Mouse (Mus musculus) intestine, postnatal 0 days (tissue): ENCODE data around the gene Dnm3. TPM values are rescaled to one million over a fixed set of nuclear protein-coding genes. Genes with fewer than 3 reads are reported as not detected.
A peak's percentile ranks its signal among the peaks of the same experiment; 100 is the strongest.

Experiments
- ATAC-seq: fragments of 200-750 bp; cut with Nextera tagmentation; 2 replicates; pipeline ENCODE4 v1.8.0; 2017; ENCODE audit warnings: mild to moderate bottlenecking, moderate TSS enrichment, moderate library complexity
- H3K27ac ChIP-seq: fragments of 300-500 bp; sonication (generic); 2 replicates; pipeline ENCODE4 v1.5.1; 2014; ENCODE audit warnings: mild to moderate bottlenecking, low read depth, low read length, moderate library complexity
- H3K27me3 ChIP-seq: fragments of 300-500 bp; sonication (generic); replicated peaks from 2 replicates; pipeline ENCODE4 v1.6.1; 2014; ENCODE audit warnings: low read length, mixed read lengths; ENCODE audit not compliant: control insufficient read depth, insufficient read depth
- H3K36me3 ChIP-seq: fragments of 300-500 bp; sonication (generic); 2 replicates; pipeline ENCODE4 v1.6.1; 2014; ENCODE audit warnings: mild to moderate bottlenecking, moderate library complexity; ENCODE audit not compliant: control insufficient read depth, insufficient read depth
- H3K4me1 ChIP-seq: fragments of 300-500 bp; sonication (generic); replicated peaks from 2 replicates; pipeline ENCODE4 v1.6.1; 2014; ENCODE audit warnings: antibody characterized with exemption, low read length, mixed read lengths; ENCODE audit not compliant: control insufficient read depth, insufficient read depth
- H3K4me2 ChIP-seq: fragments of 300-500 bp; sonication (generic); replicated peaks from 2 replicates; pipeline ENCODE4 v1.6.1; 2014; ENCODE audit warnings: low read depth, mild to moderate bottlenecking, moderate library complexity
- H3K4me3 ChIP-seq: fragments of 300-500 bp; sonication (generic); 2 replicates; pipeline ENCODE4 v1.5.1; 2014; ENCODE audit warnings: low read depth, low read length
- H3K9ac ChIP-seq: fragments of 300-500 bp; sonication (generic); 2 replicates; pipeline ENCODE4 v1.6.1; 2014; ENCODE audit warnings: mild to moderate bottlenecking, low read depth, low read length
- H3K9me3 ChIP-seq: fragments of 300-500 bp; sonication (generic); 2 replicates; pipeline ENCODE4 v1.6.1; 2016; ENCODE audit warnings: mixed run types; ENCODE audit not compliant: control insufficient read depth
- CTCF ChIP-seq: sonication (generic); IDR thresholded peaks from 2 replicates; pipeline ENCODE4 v1.5.1; 2016; ENCODE audit warnings: low read depth, mild to moderate bottlenecking, control low read depth, antibody characterized with exemption, moderate library complexity
- WGBS: fragments of 180-500 bp; shearing (Covaris S2); extraction: QIAGEN DNeasy Blood & Tissue Kit; methylation state at CpG from one replicate; pipeline ENCODE4 v1.1.7; 2014; 5-methylcytosine and 5-hydroxymethylcytosine counted together
- polyA plus RNA-seq: library from polyadenylated mRNA; unstranded; fragments of >200 nt; fragmentation: Nextera tagmentation; extraction: Ambion mirVana; gene quantifications from 2 replicates; pipeline ENCODE4 v1.2.1, GENCODE M21; 2015

Dnm3 gene
- polyA plus RNA-seq, 1 experiment from 2014 or later: 5.6 TPM

DNA sequence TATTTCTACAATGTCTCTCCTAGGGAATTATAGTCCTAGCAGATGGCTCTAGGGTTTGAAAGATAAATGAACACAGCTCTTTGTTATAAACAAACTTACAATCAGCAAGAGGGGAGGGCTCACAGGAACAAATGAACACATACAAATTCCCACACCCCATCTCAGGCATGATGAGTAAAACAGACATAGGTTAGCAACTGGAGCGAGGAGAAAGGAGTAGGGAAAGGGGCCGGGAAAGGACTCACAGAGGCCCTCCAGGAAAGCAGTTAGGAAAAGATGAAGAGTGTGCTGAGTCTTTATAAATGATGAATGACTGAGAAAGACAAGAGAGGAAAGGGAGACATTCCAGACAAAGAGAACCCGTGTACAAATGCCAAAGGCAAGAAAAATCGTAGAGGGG lies 175.4 kb downstream of the Dnm3 start:
- WGBS: 48% methylated on average over 4 of the region's 4 CpGs
- H3K9ac ChIP-seq: no peak overlapping the region
- H3K4me1 ChIP-seq: no peaks in the 10 kb centered on the region
- no peak overlapping the region for H3K27ac ChIP-seq
- H3K36me3 ChIP-seq: no peaks in the 10 kb centered on the region
- no peak for ATAC-seq
- no peak for TF ChIP-seq CTCF
- H3K27me3 ChIP-seq: no peaks in the 10 kb centered on the region
- no peaks in the 10 kb centered on the region for H3K9me3 ChIP-seq
- no peak overlapping the region for H3K4me2 ChIP-seq
- H3K4me3 ChIP-seq: no peak overlapping the region

DNA sequence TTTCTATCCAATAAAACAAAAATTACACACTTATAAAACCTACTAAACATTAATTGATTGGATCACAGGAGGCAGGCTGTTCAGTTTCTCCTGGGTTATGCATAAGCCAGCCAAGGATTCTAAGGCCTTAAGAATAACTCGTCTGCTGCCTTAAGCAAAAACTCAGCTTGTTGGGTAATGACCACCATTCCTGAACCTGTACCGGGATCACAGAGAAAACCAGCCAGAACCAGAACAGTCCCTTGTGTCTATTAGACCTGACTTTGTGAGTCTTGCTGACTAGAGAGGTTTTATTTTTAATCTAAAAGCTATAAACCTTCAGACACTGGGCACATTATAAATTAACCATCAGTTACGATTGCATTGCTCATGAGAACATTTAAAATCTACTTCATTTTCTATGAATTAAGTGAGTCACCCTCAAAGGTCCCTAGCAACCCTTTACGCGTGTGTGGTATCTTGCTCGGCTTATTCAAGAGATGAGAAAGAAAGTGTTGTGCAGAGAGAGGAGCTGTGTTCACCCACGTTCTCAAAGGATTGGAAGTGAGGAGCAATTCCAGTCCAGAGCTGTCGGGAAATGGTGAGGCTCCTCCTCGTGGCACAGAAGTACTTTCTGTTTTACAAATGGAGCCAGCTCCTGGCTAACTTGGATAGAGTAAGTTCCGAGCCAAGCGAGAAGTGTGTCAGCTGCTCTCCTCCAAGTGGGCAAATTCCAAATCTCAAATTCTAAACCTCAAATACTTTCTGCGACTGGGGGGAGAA lies 178.1 kb downstream of the Dnm3 start:
- no peak for ATAC-seq

DNA sequence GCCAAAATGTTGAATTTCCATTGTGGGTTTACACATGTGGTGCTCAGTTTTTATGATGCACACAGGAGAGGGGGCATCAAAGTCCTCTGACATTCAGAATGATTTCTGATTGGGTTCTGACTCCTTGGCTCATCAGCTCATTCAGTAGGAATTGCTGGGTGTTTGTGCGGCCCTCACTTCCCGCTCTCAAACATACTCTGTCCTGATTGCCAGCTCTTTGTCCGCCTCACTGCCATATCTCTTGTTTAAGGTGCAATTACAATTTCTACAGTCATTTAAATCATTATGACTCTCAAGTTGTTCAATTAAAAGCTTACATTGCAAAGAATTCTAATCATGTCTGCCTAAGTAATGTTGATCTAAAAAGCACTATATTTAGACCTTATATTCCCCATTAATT lies 179.3 kb downstream of the Dnm3 start:
- no peak for TF ChIP-seq CTCF
- 91% methylated on average over 3 of the region's 3 CpGs for WGBS
- Histone ChIP-seq H3K4me1 (no peaks in the 10 kb centered on the region), H3K9ac (no peak overlapping the region), H3K36me3 (no peaks in the 10 kb centered on the region), H3K4me2 (no peak overlapping the region), H3K27ac (no peak overlapping the region), H3K27me3 (no peaks in the 10 kb centered on the region), H3K4me3 (no peak overlapping the region), H3K9me3 (no peaks in the 10 kb centered on the region)
- ATAC-seq: no peak

More for the DNA sequence above, 178.1 kb downstream of the Dnm3 start:
- H3K36me3 ChIP-seq: no peaks in the 10 kb centered on the region
- no peak overlapping the region for H3K9ac ChIP-seq
- peak; percentile 18; the same call in 1 of the 2 replicates for TF ChIP-seq CTCF
- H3K9me3 ChIP-seq: no peaks in the 10 kb centered on the region
- no peak overlapping the region for H3K4me2 ChIP-seq
- no peak overlapping the region for H3K27ac ChIP-seq
- no peak overlapping the region for H3K4me3 ChIP-seq
- 64% methylated on average over 12 of the region's 12 CpGs for WGBS
- H3K27me3 ChIP-seq: no peaks in the 10 kb centered on the region
- no peaks in the 10 kb centered on the region for H3K4me1 ChIP-seq

DNA sequence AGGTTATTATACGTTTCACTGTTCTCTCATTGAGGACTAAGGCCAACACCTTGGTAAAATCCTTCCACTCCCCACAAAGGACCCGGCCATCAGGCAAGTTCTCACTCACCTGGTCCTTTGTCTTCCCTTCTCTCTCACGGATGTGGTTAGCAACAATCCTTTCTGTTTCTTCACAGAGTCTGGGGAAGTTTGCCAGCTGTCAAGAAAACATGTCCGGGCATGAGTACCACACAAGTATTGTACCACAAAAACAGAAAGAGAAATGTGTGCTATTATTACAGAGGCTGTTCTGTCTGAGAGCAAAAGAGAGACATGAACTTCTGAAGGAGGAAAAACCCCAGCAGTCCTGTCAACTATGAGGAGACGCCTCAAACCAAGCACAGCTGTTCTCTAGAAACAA lies 182.4 kb downstream of the Dnm3 start:
- H3K9ac ChIP-seq: no peak overlapping the region
- no peaks in the 10 kb centered on the region for H3K36me3 ChIP-seq
- no peaks in the 10 kb centered on the region for H3K9me3 ChIP-seq
- H3K4me1 ChIP-seq: no peaks in the 10 kb centered on the region
- no peak for TF ChIP-seq CTCF
- H3K4me3 ChIP-seq: no peak overlapping the region
- 68% methylated on average over 5 of the region's 5 CpGs for WGBS
- H3K27me3 ChIP-seq: no peaks in the 10 kb centered on the region
- ATAC-seq: no peak
- H3K4me2 ChIP-seq: no peak overlapping the region
- H3K27ac ChIP-seq: no peak overlapping the region

DNA sequence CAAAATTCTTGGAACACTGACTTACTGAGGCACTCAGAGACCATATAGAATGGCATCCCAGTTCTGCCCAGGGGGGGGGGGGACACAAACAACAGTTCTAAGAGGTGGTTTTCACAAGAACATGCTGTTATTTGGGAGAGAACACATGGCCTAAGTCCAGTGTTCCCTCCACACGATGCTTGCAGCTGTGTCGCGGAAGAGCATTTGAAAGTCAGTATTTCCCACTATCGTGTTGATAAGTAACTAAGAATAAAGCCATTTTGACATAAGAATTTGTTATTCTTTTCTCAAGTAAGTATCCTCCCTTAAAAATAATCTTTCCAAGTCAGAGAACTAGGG lies 183.3 kb downstream of the Dnm3 start:
- TF ChIP-seq CTCF: no peak
- no peaks in the 10 kb centered on the region for H3K9me3 ChIP-seq
- no peak for ATAC-seq
- WGBS: 75% methylated on average over 4 of the region's 4 CpGs
- no peak overlapping the region for H3K9ac ChIP-seq
- no peaks in the 10 kb centered on the region for H3K27me3 ChIP-seq
- H3K36me3 ChIP-seq: no peaks in the 10 kb centered on the region
- no peak overlapping the region for H3K4me2 ChIP-seq
- H3K4me3 ChIP-seq: no peak overlapping the region
- no peak overlapping the region for H3K27ac ChIP-seq
- H3K4me1 ChIP-seq: no peaks in the 10 kb centered on the region

DNA sequence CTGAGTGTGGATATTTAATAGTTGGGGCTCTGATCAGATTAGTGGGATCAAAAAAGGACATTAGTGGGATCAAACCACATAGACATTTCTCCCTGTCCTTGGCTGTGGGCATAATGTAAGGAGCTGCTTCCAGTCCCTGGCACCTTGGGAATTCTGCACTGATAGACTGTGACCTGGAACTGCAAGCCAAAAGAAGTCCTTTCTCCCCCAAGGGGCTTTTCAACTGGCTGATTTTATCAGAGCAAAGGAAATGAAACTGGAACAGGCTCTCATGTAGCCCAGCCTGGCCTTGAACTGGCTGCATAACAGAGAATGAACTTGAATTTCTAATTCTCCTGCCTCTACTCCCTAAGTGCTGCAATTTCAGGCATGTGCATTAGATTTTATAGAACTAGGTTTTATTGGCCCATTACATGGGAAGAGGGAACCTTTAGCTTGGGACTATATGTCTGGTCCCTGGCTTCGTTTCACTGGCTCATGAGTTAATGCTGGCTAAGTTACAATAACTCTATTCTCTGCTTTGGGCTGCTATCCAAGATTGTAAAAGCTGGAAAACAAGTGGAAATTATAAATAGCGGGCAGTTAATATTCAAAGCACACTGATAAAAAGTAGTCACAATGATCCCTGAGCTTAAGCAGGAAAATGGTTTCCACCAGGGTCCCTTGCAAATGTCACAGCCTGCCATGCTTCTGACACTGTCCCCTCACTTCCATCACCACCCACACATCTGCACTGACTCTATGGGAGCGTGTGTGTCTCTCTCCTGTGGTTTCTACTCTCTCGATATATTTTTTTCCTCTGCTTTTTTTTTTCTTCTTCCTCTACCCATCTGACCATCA lies 183.9 kb downstream of the Dnm3 start:
- 64% methylated on average over 4 of the region's 4 CpGs for WGBS
- no peaks in the 10 kb centered on the region for H3K27me3 ChIP-seq
- no peak for ATAC-seq

More for the DNA sequence above, 183.9 kb downstream of the Dnm3 start:
- Histone ChIP-seq H3K4me2 (no peak overlapping the region), H3K27ac (no peak overlapping the region), H3K9me3 (no peaks in the 10 kb centered on the region), H3K9ac (no peak overlapping the region), H3K4me3 (no peak overlapping the region), H3K4me1 (no peaks in the 10 kb centered on the region), H3K36me3 (no peaks in the 10 kb centered on the region)
- no peak for TF ChIP-seq CTCF
